Mouse (Mus musculus): ENCODE data around the gene Igfbp7. TPM values are rescaled to one million over a fixed set of nuclear protein-coding genes. Genes with fewer than 3 reads are reported as not detected.
A peak's percentile ranks its signal among the peaks of the same experiment; 100 is the strongest.

Gene Igfbp7
- total and polyA plus RNA-seq, 3 experiments = 0.17 to 0.70 (median 0.35) TPM

DNA sequence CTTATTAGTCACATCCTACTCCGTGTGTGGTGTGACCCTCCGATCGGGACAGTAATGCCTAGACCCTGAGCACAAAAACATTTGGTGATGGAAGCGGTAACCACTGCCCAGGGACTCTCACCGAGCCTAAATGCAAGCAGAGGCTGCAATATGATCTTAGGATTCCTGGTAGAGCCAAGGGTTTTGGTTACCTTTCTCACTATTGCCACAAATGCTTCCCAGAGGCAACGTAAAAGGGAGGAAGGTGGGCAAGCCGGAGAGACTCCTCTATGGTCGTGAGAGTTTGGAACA is 20.5 kb downstream of the Igfbp7 start:
- dilution Hi-C loops (cut with MboI; ENCODE audit: extremely low pct_ligation_motif_present, extremely low pct_unique_long_range_greater_than_20kb, low sequenced_read_pairs) (no loop called here), in situ Hi-C loops (cut with MboI; ENCODE audit: low pct_ligation_motif_present, low pct_unique_long_range_greater_than_20kb, low sequenced_read_pairs) (no loop called here)
- H3K4me1 ChIP-seq (ENCODE audit: control insufficient read depth in 1 of 2, insufficient read depth in 2 of 2) = peaks cover 26 to 53% of the 10 kb centered on the region in 2 experiments
- DNase-seq (ENCODE audit: extremely low read depth) = no peak
- no peak overlapping the region for H3K27ac ChIP-seq (ENCODE audit: insufficient read depth, low read depth)
- no peaks in the 10 kb centered on the region for H3K9me3 ChIP-seq (replicated peaks; ENCODE audit: low read length)
- H3K9ac ChIP-seq (ENCODE audit: insufficient read depth, low read depth) = no peak overlapping the region
- no peaks in the 10 kb centered on the region for H3K36me3 ChIP-seq (replicated peaks in 1 of 2; ENCODE audit: control insufficient read depth in 1 of 2, insufficient read depth in 1 of 2, low read length in 1 of 2)
- no peak overlapping the region for H3K4me3 ChIP-seq (replicated peaks in 1 of 3; ENCODE audit: low read depth in 2 of 3, low read length in 2 of 3, poor library complexity in 1 of 3)
- H3K4me2 ChIP-seq (ENCODE audit: insufficient read depth, low read depth, poor library complexity, severe bottlenecking) = no peak overlapping the region
- no peaks in the 10 kb centered on the region for H3K79me2 ChIP-seq (replicated peaks; ENCODE audit: control insufficient read depth, extremely low read depth, insufficient read depth, poor library complexity, severe bottlenecking)
- H3K27me3 ChIP-seq (replicated peaks) = no peaks in the 10 kb centered on the region
- TF ChIP-seq MEF2A (IDR thresholded peaks at IDR 0.05; ENCODE audit: borderline replicate concordance, low read depth, low read length) = no peak
- TF ChIP-seq POLR2A (IDR thresholded peaks at IDR 0.05; ENCODE audit: low read depth, low read length) = no peak
- no peak for TF ChIP-seq USF2 (conservative IDR thresholded peaks at IDR 0.05; ENCODE audit: low read depth, low read length)
- no peak for TF ChIP-seq JUN (IDR thresholded peaks at IDR 0.05; ENCODE audit: insufficient read depth, low read depth, low read length)
- no peak for TF ChIP-seq MYC (IDR thresholded peaks at IDR 0.05; ENCODE audit: low read depth, low read length)
- no peak for TF ChIP-seq GABPA (IDR thresholded peaks at IDR 0.05; ENCODE audit: insufficient replicate concordance, low read depth, low read length)
- no peak for TF ChIP-seq ZC3H11A (IDR thresholded peaks at IDR 0.05; ENCODE audit: low read depth, low read length)
- no peak for TF ChIP-seq CHD1 (IDR thresholded peaks at IDR 0.05; ENCODE audit: low read depth, low read length)
- TF ChIP-seq USF1 (IDR thresholded peaks at IDR 0.05; ENCODE audit: low read depth, low read length) = no peak
- TF ChIP-seq E2F4 (IDR thresholded peaks at IDR 0.05; ENCODE audit: insufficient replicate concordance, low read depth, low read length) = no peak
- TF ChIP-seq NRF1 (IDR thresholded peaks at IDR 0.05; ENCODE audit: low read depth, low read length) = no peak

DNA sequence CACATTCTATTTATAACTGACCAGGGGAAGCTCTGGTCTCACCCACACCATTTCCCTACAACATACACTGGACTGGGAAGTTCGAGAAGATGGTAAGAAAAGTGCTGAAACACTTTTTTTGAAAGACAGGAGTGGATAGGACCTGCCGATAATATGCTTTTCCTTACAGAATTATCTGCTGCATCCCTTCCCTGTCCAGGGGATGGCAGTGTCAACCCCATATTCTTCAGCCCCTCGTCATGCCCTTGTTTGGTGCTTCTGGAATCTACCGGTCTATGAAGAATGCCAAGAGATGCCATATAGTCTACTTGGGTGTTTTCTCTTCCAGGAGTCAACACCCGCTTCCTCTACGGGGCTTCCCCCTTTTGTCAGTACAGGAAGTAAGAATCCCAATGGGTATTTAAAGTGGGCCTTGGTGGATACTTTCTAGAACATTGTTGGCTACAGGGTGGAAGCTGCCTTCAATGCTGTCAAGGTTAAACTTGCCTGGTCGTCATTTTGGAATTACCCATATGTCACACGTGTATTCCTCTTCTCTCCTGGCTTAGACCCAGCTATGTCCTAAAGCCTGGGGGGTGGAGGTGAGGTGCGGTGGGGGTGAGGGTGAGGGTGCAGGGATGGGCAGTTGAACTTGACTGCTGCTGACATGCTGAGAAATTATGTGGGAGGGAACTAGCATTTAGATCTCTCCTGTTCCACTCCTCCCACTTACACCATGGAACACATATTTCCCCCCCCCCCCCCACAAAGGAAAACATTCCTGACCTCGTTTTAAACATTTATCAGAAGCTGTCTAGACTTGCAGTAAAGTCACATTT is 21.0 kb downstream of the Igfbp7 start:
- Histone ChIP-seq H3K9me3 (replicated peaks; ENCODE audit: low read length) (no peaks in the 10 kb centered on the region), H3K27me3 (replicated peaks) (no peaks in the 10 kb centered on the region), H3K36me3 (replicated peaks in 1 of 2; ENCODE audit: control insufficient read depth in 1 of 2, insufficient read depth in 1 of 2, low read length in 1 of 2) (no peaks in the 10 kb centered on the region), H3K27ac (ENCODE audit: insufficient read depth, low read depth) (peak overlapping the region; percentile 57; the same call in 1 of the 2 replicates), H3K9ac (ENCODE audit: insufficient read depth, low read depth) (no peak overlapping the region), H3K4me1 (ENCODE audit: control insufficient read depth in 1 of 2, insufficient read depth in 2 of 2) (peaks cover 27 to 59% of the 10 kb centered on the region in 2 experiments), H3K4me2 (ENCODE audit: insufficient read depth, low read depth, poor library complexity, severe bottlenecking) (peak overlapping the region; percentile 8), H3K4me3 (replicated peaks in 1 of 3; ENCODE audit: low read depth in 2 of 3, low read length in 2 of 3, poor library complexity in 1 of 3) (no peak overlapping the region), H3K79me2 (replicated peaks; ENCODE audit: control insufficient read depth, extremely low read depth, insufficient read depth, poor library complexity, severe bottlenecking) (no peaks in the 10 kb centered on the region)
- in situ Hi-C loops (cut with MboI; ENCODE audit: low pct_ligation_motif_present, low pct_unique_long_range_greater_than_20kb, low sequenced_read_pairs) = no loop called here
- DNase-seq (ENCODE audit: extremely low read depth) = peak; percentile 63
- dilution Hi-C loops (cut with MboI; ENCODE audit: extremely low pct_ligation_motif_present, extremely low pct_unique_long_range_greater_than_20kb, low sequenced_read_pairs) = no loop called here
- TF ChIP-seq MXI1 (IDR thresholded peaks at IDR 0.05; ENCODE audit: low read depth, low read length) = peak; percentile 64; the same call in 1 of the 2 replicates
- peak; percentile 30 for TF ChIP-seq RAD21 (IDR thresholded peaks at IDR 0.05; ENCODE audit: low read depth, low read length)
- peak; percentile 42; the same call in 1 of the 2 replicates for TF ChIP-seq BHLHE40 (IDR thresholded peaks at IDR 0.05; ENCODE audit: low read depth, low read length)
- peak; percentile 22; the same call in 1 of the 2 replicates for TF ChIP-seq ETS1 (conservative IDR thresholded peaks at IDR 0.05; ENCODE audit: low read depth, low read length)
- TF ChIP-seq SIN3A (IDR thresholded peaks at IDR 0.05; ENCODE audit: low read length) = peak; percentile 32; the same call in 1 of the 2 replicates
- no peak for TF ChIP-seq POLR2A (IDR thresholded peaks at IDR 0.05; ENCODE audit: low read depth, low read length)
- no peak for TF ChIP-seq E2F4 (IDR thresholded peaks at IDR 0.05; ENCODE audit: insufficient replicate concordance, low read depth, low read length)
- TF ChIP-seq CTCF (conservative IDR thresholded peaks at IDR 0.05 in 1 of 2, IDR thresholded peaks at IDR 0.05 in 1 of 2; ENCODE audit: low read depth in 2 of 2, low read length in 2 of 2) = peak in 1 of 2 experiments; percentile 46; a peak in 2 of 4 replicates
- TF ChIP-seq MYC (IDR thresholded peaks at IDR 0.05; ENCODE audit: low read depth, low read length) = 0 out of 2 replicates have a peak, but pooled peaks have one; percentile 6
- TF ChIP-seq ELF1 (IDR thresholded peaks at IDR 0.05; ENCODE audit: low read depth, low read length) = peak; percentile 42; the same call in 1 of the 2 replicates
- TF ChIP-seq MEF2A (IDR thresholded peaks at IDR 0.05; ENCODE audit: borderline replicate concordance, low read depth, low read length) = peak; percentile 28
- peak; percentile 27; the same call in 1 of the 2 replicates for TF ChIP-seq SMC3 (IDR thresholded peaks at IDR 0.05; ENCODE audit: low read depth, low read length)
- TF ChIP-seq USF1 (IDR thresholded peaks at IDR 0.05; ENCODE audit: low read depth, low read length) = no peak
- 0 out of 2 replicates have a peak, but pooled peaks have one; percentile 30 for TF ChIP-seq TCF12 (IDR thresholded peaks at IDR 0.05; ENCODE audit: low read depth, low read length)
- no peak for TF ChIP-seq JUN (IDR thresholded peaks at IDR 0.05; ENCODE audit: insufficient read depth, low read depth, low read length)

Measured in CH12.LX (cell line).